8 mouse cellular contexts compared by ENCODE assay signal in the genomic region with DNA sequence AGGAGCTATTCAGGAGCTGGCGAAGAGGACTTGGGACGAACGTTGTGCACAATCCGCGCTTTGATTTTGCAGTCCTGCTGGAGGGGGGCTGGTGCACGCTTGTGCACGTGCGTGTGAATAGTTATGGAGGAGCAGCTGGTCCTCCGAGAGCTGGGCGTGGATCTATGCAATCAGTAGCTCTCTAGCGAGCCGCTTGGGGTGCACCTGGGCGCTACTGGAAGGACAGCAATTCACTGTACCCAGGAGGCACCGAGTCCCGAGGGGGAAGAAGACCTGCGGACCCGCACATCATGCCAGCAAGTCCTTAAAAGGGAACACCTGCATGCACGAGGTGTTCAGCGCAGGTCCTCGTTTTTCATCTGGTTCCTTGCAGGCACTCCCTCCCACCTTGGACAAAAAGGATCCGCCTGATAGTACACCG. TPM values are rescaled to one million over a fixed set of nuclear protein-coding genes. Genes with fewer than 3 reads are reported as not detected.
DNase-seq lines count a peak whose midpoint lies in the region; ATAC-seq and TF ChIP-seq lines count a peak whose summit lies in the region.

No protein-coding gene starts in this region.

- peak in 1 of 2 experiments; percentile 37; a peak in 2 of 4 replicates for TF ChIP-seq CTCF in CH12.LX (conservative IDR thresholded peaks at IDR 0.05 in 1 of 2, IDR thresholded peaks at IDR 0.05 in 1 of 2; ENCODE audit: low read depth in 2 of 2, low read length in 2 of 2)
- no peak for TF ChIP-seq CTCF in bone marrow, adult 2 months (IDR thresholded peaks at IDR 0.05; ENCODE audit: control insufficient read depth, insufficient read depth, low read length)

- intact Hi-C loops in left cerebral cortex, postnatal 4 days (cut with DNase I), result loop anchor here (10.0 kb wide), 1 partner anchor 430 kb away; no protein-coding TSS in a partner anchor

- H3K36me3 ChIP-seq in CH12.LX (replicated peaks in 1 of 2; ENCODE audit: control insufficient read depth in 1 of 2, insufficient read depth in 1 of 2, low read length in 1 of 2), result no peaks in the 10 kb centered on the region
- no peaks in the 10 kb centered on the region for H3K36me3 ChIP-seq in forebrain, embryonic 13.5 days (ENCODE audit: poor library complexity, severe bottlenecking)
- no peaks in the 10 kb centered on the region for H3K36me3 ChIP-seq in intestine, embryonic 14.5 days (ENCODE audit: control insufficient read depth, insufficient read depth, low read length)
- no peaks in the 10 kb centered on the region for H3K36me3 ChIP-seq in midbrain, embryonic 12.5 days

- dilution Hi-C loops in CH12.LX (cut with MboI; ENCODE audit: extremely low pct_ligation_motif_present, extremely low pct_unique_long_range_greater_than_20kb, low sequenced_read_pairs), result no loop called here

- ATAC-seq in forebrain, embryonic 13.5 days, result peak; percentile 50
- ATAC-seq in intestine, embryonic 14.5 days (replicated peaks; ENCODE audit: low FRiP score, low TSS enrichment, low read depth), result peak; percentile 24
- peak; percentile 57 for ATAC-seq in midbrain, embryonic 12.5 days (ENCODE audit: low FRiP score, low read depth)

- no peak; the same call in 1 of the 2 replicates for TF ChIP-seq EP300 in CH12.LX (IDR thresholded peaks at IDR 0.05; ENCODE audit: low read length)

- WGBS in bone marrow, adult 2 months, result 2% methylated on average over 22 of the region's 22 CpGs
- WGBS in forebrain, embryonic 13.5 days, result under 1% methylated on average over 22 of the region's 22 CpGs
- 2% methylated on average over 22 of the region's 22 CpGs for WGBS in intestine, embryonic 14.5 days
- WGBS in midbrain, embryonic 12.5 days, result 1% methylated on average over 22 of the region's 22 CpGs

- no peak for TF ChIP-seq POLR2A in CH12.LX (IDR thresholded peaks at IDR 0.05; ENCODE audit: low read depth, low read length)
- TF ChIP-seq POLR2A in bone marrow, adult 2 months (IDR thresholded peaks at IDR 0.05; ENCODE audit: borderline replicate concordance, control insufficient read depth, low read depth, low read length), result no peak

- no peak overlapping the region for H3K9ac ChIP-seq in CH12.LX (ENCODE audit: insufficient read depth, low read depth)
- H3K9ac ChIP-seq in forebrain, embryonic 13.5 days, result peak overlapping the region; percentile 58
- no peak overlapping the region for H3K9ac ChIP-seq in intestine, embryonic 14.5 days (ENCODE audit: low read length)
- peak overlapping the region; percentile 29 for H3K9ac ChIP-seq in midbrain, embryonic 12.5 days (replicated peaks)

- H3K79me2 ChIP-seq in CH12.LX (replicated peaks; ENCODE audit: control insufficient read depth, extremely low read depth, insufficient read depth, poor library complexity, severe bottlenecking), result no peaks in the 10 kb centered on the region

- in situ Hi-C loops in CH12.LX (cut with MboI; ENCODE audit: low pct_ligation_motif_present, low pct_unique_long_range_greater_than_20kb, low sequenced_read_pairs), result loop anchor here (5.0 to 25.0 kb wide), 3 partner anchors 127 to 440 kb away; no protein-coding TSS in a partner anchor

- H3K27me3 ChIP-seq in CH12.LX (replicated peaks), result peaks cover 19% of the 10 kb centered on the region
- H3K27me3 ChIP-seq in forebrain, embryonic 13.5 days, result peaks cover 9% of the 10 kb centered on the region; the same call in 1 of the 2 replicates
- H3K27me3 ChIP-seq in intestine, embryonic 14.5 days (replicated peaks; ENCODE audit: control insufficient read depth, insufficient read depth, low read length), result no peaks in the 10 kb centered on the region; the same call in 1 of the 2 replicates
- peaks cover 18% of the 10 kb centered on the region for H3K27me3 ChIP-seq in midbrain, embryonic 12.5 days

- TF ChIP-seq RAD21 in CH12.LX (IDR thresholded peaks at IDR 0.05; ENCODE audit: low read depth, low read length), result peak; percentile 26

- H3K9me3 ChIP-seq in CH12.LX (replicated peaks; ENCODE audit: low read length), result peaks cover 4% of the 10 kb centered on the region
- no peaks in the 10 kb centered on the region for H3K9me3 ChIP-seq in forebrain, embryonic 13.5 days (replicated peaks)
- H3K9me3 ChIP-seq in intestine, embryonic 14.5 days (ENCODE audit: control insufficient read depth, low read length), result no peaks in the 10 kb centered on the region
- no peaks in the 10 kb centered on the region for H3K9me3 ChIP-seq in midbrain, embryonic 12.5 days

- no peak overlapping the region for H3K27ac ChIP-seq in CH12.LX (ENCODE audit: insufficient read depth, low read depth)
- H3K27ac ChIP-seq in bone marrow, adult 2 months (ENCODE audit: control insufficient read depth, insufficient read depth, low read depth, low read length, poor library complexity), result no peak overlapping the region
- peak overlapping the region; percentile 35; the same call in 1 of the 2 replicates for H3K27ac ChIP-seq in forebrain, embryonic 13.5 days
- H3K27ac ChIP-seq in intestine, embryonic 14.5 days (ENCODE audit: low read depth), result no peak overlapping the region
- H3K27ac ChIP-seq in midbrain, embryonic 12.5 days (replicated peaks), result peak overlapping the region; percentile 85

- peaks cover 3 to 43% of the 10 kb centered on the region in 2 experiments; a peak in 3 of 4 replicates for H3K4me1 ChIP-seq in CH12.LX (ENCODE audit: control insufficient read depth in 1 of 2, insufficient read depth in 2 of 2)
- no peaks in the 10 kb centered on the region for H3K4me1 ChIP-seq in bone marrow, adult 2 months (ENCODE audit: control insufficient read depth, insufficient read depth, low read length)
- peaks cover 42% of the 10 kb centered on the region for H3K4me1 ChIP-seq in forebrain, embryonic 13.5 days
- H3K4me1 ChIP-seq in intestine, embryonic 14.5 days (replicated peaks; ENCODE audit: control insufficient read depth, insufficient read depth, low read length), result peaks cover 29% of the 10 kb centered on the region
- peaks cover 45% of the 10 kb centered on the region for H3K4me1 ChIP-seq in midbrain, embryonic 12.5 days

- H3K4me2 ChIP-seq in CH12.LX (ENCODE audit: insufficient read depth, low read depth, poor library complexity, severe bottlenecking), result peak overlapping the region; percentile 97
- peak overlapping the region; percentile 99 for H3K4me2 ChIP-seq in forebrain, embryonic 13.5 days
- peak overlapping the region; percentile 95 for H3K4me2 ChIP-seq in intestine, embryonic 14.5 days (ENCODE audit: low read length)
- H3K4me2 ChIP-seq in midbrain, embryonic 12.5 days (replicated peaks), result peak overlapping the region; percentile 95

- peak overlapping the region; percentile 40 to 63 (median 50) for H3K4me3 ChIP-seq in CH12.LX (replicated peaks in 1 of 3; ENCODE audit: low read depth in 2 of 3, low read length in 2 of 3, poor library complexity in 1 of 3)
- H3K4me3 ChIP-seq in bone marrow, adult 2 months (replicated peaks; ENCODE audit: control insufficient read depth, low read depth, low read length), result peak overlapping the region; percentile 31
- peak overlapping the region; percentile 66 for H3K4me3 ChIP-seq in forebrain, embryonic 13.5 days
- peak overlapping the region; percentile 65 for H3K4me3 ChIP-seq in intestine, embryonic 14.5 days (ENCODE audit: low read depth, low read length)
- peak overlapping the region; percentile 72 for H3K4me3 ChIP-seq in midbrain, embryonic 12.5 days

- peak; percentile 50 for DNase-seq in CH12.LX (ENCODE audit: extremely low read depth)
- DNase-seq in intestine, embryonic 14.5 days (ENCODE audit: low spot score), result peak; percentile 74
- DNase-seq in left cerebral cortex, postnatal 4 days, result peak; percentile 47
- peak; percentile 37 to 81 for DNase-seq in spleen, postnatal 4 days (ENCODE audit: low spot score in 2 of 2)
- no peak for DNase-seq in ovary, postnatal 10 days (ENCODE audit: low spot score)

TF ChIP-seq in CH12.LX, 34 proteins besides CTCF, POLR2A, EP300 and RAD21:
- TF ChIP-seq TCF12 (IDR thresholded peaks at IDR 0.05; ENCODE audit: low read depth, low read length), result peak; percentile 45; the same call in 1 of the 2 replicates
- TF ChIP-seq RCOR1 (conservative IDR thresholded peaks at IDR 0.05; ENCODE audit: low read depth, low read length), result no peak
- TF ChIP-seq E2F4 (IDR thresholded peaks at IDR 0.05; ENCODE audit: insufficient replicate concordance, low read depth, low read length), result no peak
- peak; percentile 87 for TF ChIP-seq MXI1 (IDR thresholded peaks at IDR 0.05; ENCODE audit: low read depth, low read length)
- peak; percentile 43; the same call in 1 of the 2 replicates for TF ChIP-seq MYC (IDR thresholded peaks at IDR 0.05; ENCODE audit: low read depth, low read length)
- TF ChIP-seq ETS1 (conservative IDR thresholded peaks at IDR 0.05; ENCODE audit: low read depth, low read length), result peak; percentile 48
- TF ChIP-seq IRF4 (IDR thresholded peaks at IDR 0.05; ENCODE audit: low read depth, low read length), result 0 out of 2 replicates have a peak, but pooled peaks have one; percentile 36
- peak; percentile 37 for TF ChIP-seq SMC3 (IDR thresholded peaks at IDR 0.05; ENCODE audit: low read depth, low read length)
- TF ChIP-seq KAT2A (IDR thresholded peaks at IDR 0.05; ENCODE audit: insufficient replicate concordance, low read length), result 0 out of 2 replicates have a peak, but pooled peaks have one; percentile 43
- TF ChIP-seq BHLHE40 (IDR thresholded peaks at IDR 0.05; ENCODE audit: low read depth, low read length), result peak; percentile 98
- TF ChIP-seq HCFC1 (IDR thresholded peaks at IDR 0.05; ENCODE audit: low read depth, low read length), result no peak
- TF ChIP-seq USF2 (conservative IDR thresholded peaks at IDR 0.05; ENCODE audit: low read depth, low read length), result no peak
- TF ChIP-seq MEF2A (IDR thresholded peaks at IDR 0.05; ENCODE audit: borderline replicate concordance, low read depth, low read length), result no peak
- TF ChIP-seq ZC3H11A (IDR thresholded peaks at IDR 0.05; ENCODE audit: low read depth, low read length), result 0 out of 2 replicates have a peak, but pooled peaks have one; percentile 13
- TF ChIP-seq UBTF (IDR thresholded peaks at IDR 0.05; ENCODE audit: low read depth, low read length), result no peak
- no peak for TF ChIP-seq PAX5 (IDR thresholded peaks at IDR 0.05; ENCODE audit: low read length)
- TF ChIP-seq MAX (IDR thresholded peaks at IDR 0.05; ENCODE audit: low read length), result peak; percentile 69; the same call in 1 of the 2 replicates
- TF ChIP-seq SIN3A (IDR thresholded peaks at IDR 0.05; ENCODE audit: low read length), result peak; percentile 58; the same call in 1 of the 2 replicates

RNA-seq across cellular contexts. Expression of gene Abtb2, which starts 0.9 kb away (rescaled TPM):
- total RNA-seq in CH12.LX (2012; rRNA removed) (6.3 and 7.7 TPM in 2 replicates), CH12.LX (2014; rRNA removed) (2.4 and 2.9 TPM in 2 replicates)
- polyA plus RNA-seq in CH12.LX (2012; ENCODE audit: insufficient read length, low read depth), result 3.8 and 3.9 TPM in 2 replicates
- 0.84 and 4.2 TPM in 2 replicates for polyA plus RNA-seq in bone marrow, adult 2 months (2011; ENCODE audit: insufficient read depth, insufficient read length, low replicate concordance, missing spikeins)
- 6.9 and 8.3 TPM in 2 replicates for polyA plus RNA-seq in forebrain, embryonic 13.5 days (2015; fragmentation: Nextera tagmentation; extraction: Ambion mirVana)
- polyA plus RNA-seq in intestine, embryonic 14.5 days (2014; fragmentation: Nextera tagmentation; extraction: Ambion mirVana), result 4.1 and 4.4 TPM in 2 replicates
- 10 to 100 TPM in 1 of 2 experiments, 1 to 10 TPM in 1; 9.5 to 11.9 TPM for total RNA-seq in left cerebral cortex, postnatal 4 days (2021)
- 20.4 and 20.7 TPM in 2 replicates for polyA plus RNA-seq in midbrain, embryonic 12.5 days (2016; fragmentation: Nextera tagmentation; extraction: Ambion mirVana)

Comparison
In these comparisons a context has a peak if more than half of its experiments do, and no peak if none do; other contexts are left out.
1. H3K27ac ChIP-seq: peak in forebrain, embryonic 13.5 days (single experiment) and midbrain, embryonic 12.5 days (single experiment); none in CH12.LX (single experiment), bone marrow, adult 2 months (single experiment) and intestine, embryonic 14.5 days (single experiment).
2. H3K9ac ChIP-seq: peak in forebrain, embryonic 13.5 days (single experiment) and midbrain, embryonic 12.5 days (single experiment); none in CH12.LX (single experiment) and intestine, embryonic 14.5 days (single experiment).
3. Peak in every context shown above with its lines, with median percentiles within 50 percentile points of each other: H3K4me2 ChIP-seq, H3K4me3 ChIP-seq and ATAC-seq.